Mouse (Mus musculus) urinary bladder, postnatal 10 days (tissue): ENCODE measurements around the gene Fam72a.

Experiments used
- DNase-seq: peaks from one replicate; pipeline ENCODE4 v3.0.0; 2022; ENCODE audit warnings: low spot score

Fam72a gene

DNA sequence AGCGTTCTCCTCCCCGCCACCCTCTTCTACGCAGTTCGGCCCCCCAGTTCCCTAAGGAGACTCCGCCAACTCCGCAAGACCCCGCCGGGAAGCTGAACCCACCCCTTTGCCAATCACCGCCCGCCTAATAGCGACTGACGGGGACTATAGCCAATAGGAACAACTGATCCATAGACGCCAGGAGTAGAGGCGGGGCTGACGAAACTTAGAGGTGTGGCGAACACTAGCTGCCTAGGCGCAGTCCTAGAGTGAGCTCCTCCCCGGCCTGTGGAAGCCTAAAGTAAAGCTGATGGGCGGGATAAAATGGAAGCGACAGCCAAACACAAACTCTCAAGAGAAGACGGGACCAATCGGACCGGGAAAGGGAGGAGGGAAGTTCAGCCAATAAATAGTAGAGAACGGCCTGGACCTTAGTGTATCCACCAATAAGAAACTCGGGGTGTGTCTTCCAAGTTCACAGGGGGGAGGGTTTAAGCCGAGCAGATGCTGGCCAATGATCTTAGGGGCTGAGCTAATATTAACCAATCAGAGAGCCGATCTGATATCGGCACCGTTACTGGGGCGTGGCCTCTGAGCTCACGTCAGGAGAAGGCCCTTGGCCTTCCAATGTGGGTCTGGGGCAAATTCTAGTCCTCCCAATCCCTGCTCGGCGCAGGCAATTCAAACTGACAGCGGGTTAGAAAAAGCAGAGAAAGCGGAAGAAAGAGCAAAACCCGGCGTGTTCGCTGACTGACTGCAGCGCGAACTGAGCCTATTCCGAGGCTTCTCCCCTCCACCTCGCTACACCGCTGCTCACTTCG lies at the start of gene Fam72a, which contains the start of gene Srgap2:
TSS of gene Fam72a (plus strand) at position 623 of the 800 bp plus-strand sequence.
TSS of gene Srgap2 (minus strand) at position 72 of the 800 bp plus-strand sequence.
- peak; percentile 91 for DNase-seq

DNA sequence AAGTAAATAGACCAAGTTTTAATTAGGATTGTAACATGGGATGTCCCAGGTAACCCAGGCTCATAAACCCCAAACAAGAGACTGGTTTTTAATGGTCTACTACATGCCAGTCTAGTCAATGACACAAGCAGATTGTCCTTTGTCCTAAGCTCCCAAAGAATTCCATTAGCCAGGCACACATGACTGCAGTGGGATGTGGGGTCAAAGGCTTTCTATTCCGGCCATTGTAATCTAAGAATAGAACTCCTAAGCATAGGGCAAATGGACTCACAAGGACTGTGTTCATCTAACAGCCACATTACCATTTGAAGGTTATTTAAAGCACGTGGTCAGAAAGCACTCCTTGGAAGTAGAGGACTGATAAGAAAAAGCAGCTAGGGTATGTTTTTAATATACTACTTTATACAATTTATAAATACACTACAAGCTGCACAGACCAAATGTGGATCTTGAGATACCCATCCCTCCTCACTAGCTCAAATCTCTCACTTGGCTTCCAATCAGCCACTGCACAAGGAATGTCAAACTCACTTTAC lies 48.9 kb upstream of the Fam72a start:
- DNase-seq: no peak

GRCm38 (mm10) chr1:131481391-131481790 lies 46.3 kb upstream of the Fam72a start:
- no peak for DNase-seq

GRCm38 (mm10) chr1:131482242-131482641 lies 45.5 kb upstream of the Fam72a start:
- no peak for DNase-seq

- DNase-seq: no peak
These were observed 41.4 kb upstream of the Fam72a start for GRCm38 (mm10) chr1:131486094-131486850.

- DNase-seq: no peak
These were observed 38.4 kb upstream of the Fam72a start for GRCm38 (mm10) chr1:131489312-131489711.

GRCm38 (mm10) chr1:131491579-131491978 lies 36.1 kb upstream of the Fam72a start:
- DNase-seq: no peak

- DNase-seq: no peak
These were observed 35.3 kb upstream of the Fam72a start for GRCm38 (mm10) chr1:131492360-131492759.

- no peak for DNase-seq
These were observed 33.5 kb upstream of the Fam72a start for GRCm38 (mm10) chr1:131493966-131494898.

GRCm38 (mm10) chr1:131498231-131498630 lies 29.5 kb upstream of the Fam72a start:
- DNase-seq: no peak

DNA sequence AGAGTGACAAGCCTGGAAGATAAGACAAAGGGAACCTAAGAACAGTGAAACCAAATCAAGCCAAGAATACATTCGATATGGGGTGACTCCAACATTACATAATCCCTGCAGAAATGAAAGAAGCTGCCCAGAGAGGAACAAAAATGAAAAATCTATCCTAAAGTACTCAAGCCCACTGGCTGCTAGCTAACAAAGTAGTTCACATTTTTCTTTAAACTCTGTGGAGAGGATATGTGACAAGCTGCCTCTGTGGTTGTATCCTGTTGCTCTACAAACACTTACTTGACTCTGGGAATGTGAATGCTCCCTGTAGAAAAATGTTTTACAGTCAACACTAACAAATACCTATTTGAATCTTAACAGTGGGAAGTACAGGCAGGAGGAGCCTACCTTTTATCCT lies 26.0 kb upstream of the Fam72a start:
- DNase-seq: no peak

DNA sequence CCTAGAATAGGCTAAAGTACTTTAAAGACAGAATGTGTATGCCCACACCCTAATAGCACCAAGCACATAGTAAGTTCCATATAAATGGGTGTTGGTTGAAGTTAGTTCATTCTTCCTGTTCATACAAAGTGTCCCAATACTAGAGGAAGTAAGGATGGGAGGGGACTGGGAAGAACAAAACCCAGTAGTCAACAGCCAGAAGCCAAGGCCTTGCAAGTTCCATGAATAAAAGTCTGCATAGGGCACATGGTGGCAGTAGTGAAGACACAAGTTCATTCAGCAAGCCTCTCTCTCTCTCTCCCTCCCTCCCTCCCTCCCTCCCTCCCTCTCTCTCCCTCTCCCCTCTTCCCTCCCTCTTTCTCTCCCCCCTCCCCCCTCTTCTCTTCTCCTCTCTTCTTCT lies 16.6 kb upstream of the Fam72a start:
- no peak for DNase-seq

GRCm38 (mm10) chr1:131511661-131512500 lies 15.8 kb upstream of the Fam72a start:
- no peak for DNase-seq

DNA sequence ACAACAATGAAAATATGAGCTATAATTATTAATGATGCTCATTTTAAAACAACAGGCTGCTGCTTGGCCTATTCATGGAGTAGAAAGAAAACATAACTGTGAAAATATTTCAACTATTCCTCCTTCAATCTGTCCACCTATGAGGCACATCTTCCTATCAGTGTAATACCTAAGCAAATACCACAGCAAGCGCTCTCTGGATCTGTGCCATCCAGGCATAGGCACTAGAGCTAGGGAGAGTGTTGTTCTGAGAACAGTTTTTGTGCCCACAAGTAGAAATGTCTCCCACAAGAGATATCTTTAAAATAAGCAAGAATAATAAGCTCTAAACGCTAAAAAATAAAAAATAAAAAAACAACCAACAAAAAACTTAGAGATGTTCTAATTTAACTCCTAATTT lies 14.6 kb upstream of the Fam72a start:
- no peak for DNase-seq

DNA sequence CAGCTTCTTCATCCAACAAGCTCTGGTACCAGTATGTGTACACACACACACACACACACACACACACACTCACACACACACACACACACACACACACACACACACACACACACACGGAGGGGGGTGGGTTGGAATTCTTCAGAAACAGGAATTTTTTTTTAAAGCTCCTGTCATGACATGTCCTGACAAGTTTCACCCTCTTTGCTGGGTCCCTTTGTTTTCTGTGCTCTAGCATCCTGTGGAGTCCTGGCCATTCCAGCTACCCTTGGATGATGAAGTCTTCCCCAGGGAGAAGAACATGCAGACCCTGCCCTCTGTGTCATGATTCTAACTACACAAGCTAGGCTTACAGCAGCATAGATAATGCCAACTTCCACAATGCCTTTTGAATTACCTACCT lies 13.5 kb upstream of the Fam72a start:
- no peak for DNase-seq

DNA sequence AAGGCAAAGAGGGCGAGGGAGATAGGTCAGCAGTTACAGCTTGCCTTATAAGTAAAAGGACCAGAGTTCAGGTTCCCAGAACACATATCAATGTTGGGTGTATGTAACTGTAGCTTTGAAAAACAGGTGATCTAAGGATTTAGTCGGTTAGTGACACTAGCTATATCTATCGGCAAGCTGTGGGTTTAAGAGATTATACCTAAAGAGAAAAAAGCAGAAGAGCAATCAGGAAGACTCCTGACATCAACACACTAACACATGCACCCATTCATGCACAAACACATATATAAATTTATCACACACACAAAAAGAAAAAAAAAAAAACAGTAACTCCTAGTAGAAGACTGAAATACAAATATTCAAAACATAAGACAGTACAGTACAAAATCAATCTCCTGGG lies 11.1 kb upstream of the Fam72a start:
- no peak for DNase-seq

GRCm38 (mm10) chr1:131523794-131524193 lies 3.9 kb upstream of the Fam72a start:
- no peak for DNase-seq

DNA sequence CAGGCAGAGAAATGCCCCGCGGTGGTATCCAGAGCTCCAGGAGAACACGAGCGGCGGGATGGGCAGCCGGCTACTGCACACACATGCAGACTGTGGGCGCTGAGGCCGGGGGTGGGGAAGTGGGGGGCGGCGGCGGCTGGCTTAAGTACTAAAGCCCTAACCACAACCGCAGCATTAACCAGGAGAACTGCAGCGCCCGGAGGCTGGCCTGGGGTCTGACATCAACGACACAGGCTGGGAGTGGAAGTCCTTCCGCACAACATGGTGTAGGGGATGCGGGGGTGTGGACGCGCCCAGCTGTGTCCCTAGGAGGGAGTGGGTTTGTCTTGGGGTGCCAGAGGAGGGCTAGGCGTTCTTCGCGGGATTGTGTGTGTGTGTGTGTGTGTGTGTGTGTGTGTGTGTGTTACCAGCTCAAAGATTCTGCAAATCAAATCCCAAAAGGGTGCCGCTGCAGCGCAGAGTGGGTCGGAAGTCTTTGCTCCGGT lies 2.6 kb upstream of the Fam72a start:
- DNase-seq: no peak

- DNase-seq: no peak
These were observed 2.0 kb upstream of the Fam72a start for GRCm38 (mm10) chr1:131525586-131526271.
